Mouse (Mus musculus): ENCODE data around the gene Nova2. TPM values are rescaled to one million over a fixed set of nuclear protein-coding genes. Genes with fewer than 3 reads are reported as not detected.
A peak's percentile ranks its signal among the peaks of the same experiment; 100 is the strongest.

Nova2 gene
- total RNA-seq, 4 experiments from 2014 or later = 5.6 to 9.2 (median 7.1) TPM

DNA sequence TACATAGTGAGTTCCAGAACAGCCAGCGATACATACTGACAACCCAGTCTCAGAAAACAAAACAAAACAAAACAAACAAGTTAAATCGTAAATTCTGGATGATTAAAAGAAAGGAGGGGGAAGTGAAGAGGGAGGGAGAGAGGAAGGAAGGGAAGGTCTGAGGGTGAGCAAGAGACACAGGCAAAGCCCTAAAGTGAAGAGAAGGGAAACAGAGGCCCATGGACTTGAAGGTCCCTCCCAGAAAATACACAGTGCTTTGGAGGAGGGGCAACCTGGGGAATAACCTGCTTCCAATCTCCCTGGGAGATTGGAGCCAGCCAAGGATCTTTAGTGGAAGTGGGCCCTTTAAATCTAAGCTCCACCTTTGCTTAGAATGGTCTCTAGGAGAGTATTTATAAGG lies 61.4 kb downstream of the Nova2 start, which contains the start of gene Nanos2:
Gene Nanos2, plus strand, starts transcription at position 301 of the 400 bp plus-strand sequence.
- DNase-seq = no peak

- no peak for DNase-seq
Observed at GRCm38 (mm10) chr7:18987747-18988146, 62.1 kb downstream of the Nova2 start.

DNA sequence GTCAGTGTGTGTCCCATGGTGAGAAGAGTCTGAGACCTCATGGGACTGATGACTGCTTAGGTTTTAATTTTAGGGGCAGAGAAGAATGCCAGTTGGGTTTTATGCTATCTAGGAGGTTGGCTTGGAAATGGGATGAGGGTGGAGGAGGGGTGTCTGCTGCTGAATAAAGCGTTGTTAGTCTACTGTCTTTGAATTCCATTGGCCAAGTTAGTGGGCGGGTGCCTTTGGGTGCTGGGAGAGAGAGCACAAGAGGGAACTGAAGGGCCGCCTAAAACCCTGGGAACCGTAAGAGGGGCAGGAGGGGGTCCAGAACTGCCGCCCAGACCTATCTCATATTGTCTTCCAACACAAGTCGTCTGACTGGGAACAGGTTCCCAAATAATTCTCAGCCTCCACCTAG lies 63.1 kb downstream of the Nova2 start:
- no peak for DNase-seq

DNA sequence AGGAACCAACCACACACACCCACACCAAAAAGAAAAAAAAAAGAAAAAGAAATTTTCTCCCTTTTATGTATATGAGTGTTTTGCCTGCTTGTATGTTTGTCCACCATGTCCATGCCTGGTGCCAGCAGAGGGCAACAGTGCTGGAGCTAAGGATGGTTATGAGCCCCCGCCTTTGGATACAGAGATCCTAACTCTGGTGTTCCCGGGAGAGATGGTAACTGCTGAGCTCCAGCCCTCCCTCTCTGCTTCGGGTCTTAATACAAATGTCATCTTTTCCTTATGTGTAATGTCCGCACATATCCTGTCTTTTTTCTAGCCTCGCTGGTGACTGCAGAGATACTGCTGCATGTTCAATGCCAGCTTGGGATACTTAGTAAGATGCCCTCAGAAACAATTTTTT lies 64.3 kb downstream of the Nova2 start:
- DNase-seq = no peak

DNA sequence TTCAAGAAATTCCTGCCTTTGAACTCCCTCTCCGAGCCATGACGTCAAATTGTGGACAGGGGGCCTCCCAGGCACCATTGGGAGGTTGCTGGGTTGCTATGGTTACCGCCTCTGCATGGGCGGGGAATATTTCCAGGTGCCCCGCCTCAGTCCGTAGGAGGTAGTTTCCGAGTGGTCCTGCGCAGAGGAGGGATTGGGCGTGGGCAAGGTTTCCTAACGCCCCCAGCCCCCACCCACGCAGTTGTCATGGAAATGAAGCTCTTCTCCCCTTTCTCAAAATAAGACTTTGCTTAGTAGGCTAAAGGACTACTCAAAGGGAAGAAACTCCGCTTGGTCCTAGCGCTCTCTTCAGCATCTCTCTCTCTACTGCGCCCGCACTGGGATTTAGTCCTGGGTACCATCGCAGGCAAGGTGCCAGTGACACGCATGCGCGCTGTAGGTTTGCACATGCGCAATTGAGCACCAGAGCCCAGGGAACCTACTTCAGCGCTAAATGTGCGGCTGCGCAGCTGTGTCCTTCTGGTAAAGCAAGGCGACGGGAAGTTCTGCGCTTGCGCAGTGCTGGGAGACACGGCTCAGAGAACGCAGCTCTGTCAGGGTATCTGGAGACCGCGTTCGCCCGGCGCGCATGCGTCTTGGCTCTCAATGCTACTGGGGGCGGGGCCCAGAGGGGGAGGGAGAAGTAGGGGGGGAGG lies 65.1 kb downstream of the Nova2 start, which contains the start of gene Mypop:
Gene Mypop, plus strand, starts transcription at position 645 of the 695 bp plus-strand sequence.
- DNase-seq = peak; percentile 100

- DNase-seq = no peak
Observed at GRCm38 (mm10) chr7:18991660-18992293, 66.1 kb downstream of the Nova2 start.

DNA sequence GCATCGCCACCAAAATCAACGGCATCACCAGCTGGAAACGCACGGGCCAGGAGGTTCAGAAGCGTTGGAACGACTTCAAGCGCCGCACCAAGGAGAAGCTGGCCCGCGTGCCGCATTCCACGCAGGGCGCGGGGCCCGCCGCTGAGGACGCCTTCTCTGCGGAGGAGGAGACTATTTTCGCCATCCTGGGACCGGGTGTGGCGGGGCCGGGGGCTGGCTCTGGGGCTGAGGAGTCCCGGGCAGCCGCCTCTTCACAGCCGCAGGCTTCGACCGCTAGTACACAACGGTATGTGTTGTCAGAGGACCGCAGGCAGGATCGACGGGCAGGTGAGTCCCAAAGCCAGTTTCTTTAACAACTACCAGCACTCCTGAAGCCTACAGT lies 66.6 kb downstream of the Nova2 start:
- DNase-seq = no peak

GRCm38 (mm10) chr7:18993036-18993435 lies 67.3 kb downstream of the Nova2 start:
- no peak for DNase-seq

- DNase-seq = no peak
Observed at GRCm38 (mm10) chr7:18998835-18999234, 73.1 kb downstream of the Nova2 start.

DNA sequence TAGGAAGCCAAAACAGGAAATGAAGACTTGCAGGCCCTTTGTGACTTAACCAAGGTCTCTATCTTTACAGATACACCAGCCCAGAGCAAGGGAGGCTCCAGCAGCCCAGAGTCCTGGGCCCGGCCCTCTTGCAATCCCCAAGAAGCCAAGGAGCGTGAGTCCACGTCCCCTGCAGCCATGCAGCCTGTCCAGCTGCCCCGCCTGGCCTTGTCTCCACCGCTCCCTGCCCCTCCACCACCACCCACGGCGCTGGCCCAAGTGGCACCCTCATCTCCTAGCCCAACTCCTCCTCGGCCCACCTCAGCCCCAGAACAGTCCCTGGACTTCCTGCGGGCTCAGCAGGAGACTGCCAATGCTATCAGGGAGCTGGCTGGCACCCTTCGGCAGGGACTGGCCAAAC lies 74.7 kb downstream of the Nova2 start:
- DNase-seq = no peak

DNA sequence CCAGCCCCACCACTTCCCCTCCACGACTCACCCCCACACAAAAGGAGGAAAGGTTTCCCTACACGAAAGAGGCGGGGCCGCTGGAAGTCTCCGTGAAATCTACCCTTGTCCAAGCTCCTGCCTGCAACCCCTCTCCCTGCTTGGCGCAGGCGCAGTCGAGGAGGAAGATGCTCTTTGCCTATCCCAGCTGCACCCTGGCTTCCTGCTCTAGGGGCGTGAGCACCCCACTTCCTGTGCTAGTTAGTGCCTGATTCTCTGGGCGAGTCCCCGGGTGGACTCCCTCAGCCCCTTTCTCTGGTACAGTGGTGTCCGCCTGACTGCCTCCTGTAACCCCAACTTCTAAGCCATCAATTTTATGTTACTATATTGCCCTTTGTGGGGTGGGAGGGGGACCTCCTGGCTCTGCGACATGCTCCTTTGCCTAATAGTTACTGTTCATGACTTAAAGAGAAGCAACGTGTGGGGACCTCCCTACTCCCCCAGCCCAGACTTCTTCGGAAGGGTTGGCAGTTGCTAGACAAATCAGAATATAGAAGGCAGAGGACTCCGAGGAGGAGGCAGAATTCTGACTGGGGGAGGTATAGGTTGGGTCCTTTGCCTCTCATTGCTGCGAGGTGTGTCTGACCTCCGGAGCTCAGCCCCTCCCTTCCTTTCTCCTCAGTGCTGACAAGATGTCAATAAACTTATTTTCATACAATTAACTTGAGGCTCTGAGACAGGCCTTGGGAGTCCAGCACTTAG lies 75.5 kb downstream of the Nova2 start:
- peak; percentile 61 for DNase-seq

DNA sequence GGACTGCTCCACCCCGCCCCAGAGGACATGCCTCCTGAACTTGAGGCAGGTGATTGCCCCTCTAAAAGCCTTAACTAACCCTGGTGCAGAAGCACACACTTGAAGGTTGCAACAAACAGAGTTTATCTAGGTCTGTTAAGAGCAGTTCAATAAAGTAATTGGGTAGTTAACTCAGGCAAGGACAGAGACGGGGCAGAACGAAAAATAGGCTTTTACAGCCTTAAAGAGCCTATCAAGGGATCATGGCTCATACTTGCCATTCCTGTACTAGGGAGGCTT lies 76.1 kb downstream of the Nova2 start:
- no peak for DNase-seq

DNA sequence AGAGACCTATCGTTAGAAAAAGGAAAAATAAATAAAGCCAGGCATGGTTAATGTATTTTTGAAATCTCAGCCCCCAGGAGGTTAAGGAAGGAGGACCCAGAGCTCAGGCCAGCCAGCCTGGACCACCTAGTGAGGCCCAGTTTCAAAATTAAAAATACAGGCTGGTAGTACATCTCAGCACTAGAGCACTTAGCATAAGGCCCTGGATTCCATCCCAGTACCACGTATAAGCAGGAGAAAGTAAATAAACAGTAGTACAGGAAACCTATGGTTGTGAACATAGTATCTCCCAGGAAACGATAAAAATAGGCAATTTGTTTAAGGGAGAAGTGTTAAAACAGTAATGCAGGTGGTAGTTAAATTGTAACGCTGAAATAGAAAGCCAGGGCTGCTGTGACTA lies 76.4 kb downstream of the Nova2 start:
- DNase-seq = no peak

DNA sequence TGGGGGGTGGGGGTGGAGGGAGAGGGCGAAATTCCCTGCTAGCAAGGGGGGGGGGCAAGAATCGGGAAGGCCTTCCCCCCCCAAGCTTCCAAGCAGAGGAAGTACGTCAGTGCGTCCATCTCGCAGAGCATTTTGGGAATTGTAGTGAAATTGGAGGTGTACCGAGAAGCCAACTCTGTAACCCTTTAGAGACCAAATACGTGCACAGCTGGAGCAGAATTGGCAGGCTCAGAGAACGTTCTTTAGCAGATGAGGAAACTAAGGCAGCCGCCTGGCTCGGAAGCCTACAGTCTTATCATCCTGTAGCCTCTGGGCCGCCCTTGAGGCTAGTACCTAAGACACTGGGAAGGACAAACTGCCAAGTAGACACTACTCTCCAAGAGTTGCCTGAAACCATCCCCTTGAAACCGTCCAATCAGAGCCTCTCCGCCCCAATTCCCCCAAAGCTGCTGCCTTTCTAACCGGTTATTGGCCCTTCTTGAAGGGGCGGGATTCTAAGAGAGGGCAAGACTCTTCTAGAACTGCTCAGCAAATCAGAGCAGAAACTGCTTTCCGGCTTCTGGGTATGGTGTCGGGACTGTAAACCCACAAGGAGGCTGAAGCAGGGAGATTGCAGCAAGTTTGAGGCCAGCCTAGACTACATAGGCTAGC lies 77.3 kb downstream of the Nova2 start:
- peak; percentile 74 for DNase-seq

- DNase-seq = peak; percentile 93
Observed at GRCm38 (mm10) chr7:19003902-19004630, 78.4 kb downstream of the Nova2 start, which contains the start of gene Irf2bp1. Irf2bp1 (plus strand) TSS chr7:19004044.

DNA sequence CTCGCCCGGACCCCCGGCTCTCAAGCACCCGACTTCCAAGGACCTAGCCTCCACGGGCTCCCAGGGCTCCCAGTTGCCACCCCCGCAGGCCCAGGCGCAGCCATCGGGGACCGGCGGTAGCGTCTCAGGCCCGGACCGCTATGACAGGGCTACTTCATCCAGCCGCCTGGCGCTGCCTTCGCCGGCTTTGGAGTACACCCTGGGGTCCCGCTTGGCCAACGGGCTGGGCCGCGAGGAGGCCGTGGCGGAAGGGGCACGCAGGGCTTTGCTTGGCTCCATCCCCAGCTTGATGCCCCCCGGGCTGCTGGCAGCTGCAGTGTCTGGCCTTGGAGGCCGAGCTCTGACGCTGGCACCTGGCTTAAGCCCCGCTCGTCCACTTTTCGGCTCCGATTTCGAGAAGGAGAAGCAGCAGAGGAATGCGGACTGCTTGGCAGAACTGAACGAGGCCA lies 79.0 kb downstream of the Nova2 start:
- DNase-seq = peak; percentile 45

DNA sequence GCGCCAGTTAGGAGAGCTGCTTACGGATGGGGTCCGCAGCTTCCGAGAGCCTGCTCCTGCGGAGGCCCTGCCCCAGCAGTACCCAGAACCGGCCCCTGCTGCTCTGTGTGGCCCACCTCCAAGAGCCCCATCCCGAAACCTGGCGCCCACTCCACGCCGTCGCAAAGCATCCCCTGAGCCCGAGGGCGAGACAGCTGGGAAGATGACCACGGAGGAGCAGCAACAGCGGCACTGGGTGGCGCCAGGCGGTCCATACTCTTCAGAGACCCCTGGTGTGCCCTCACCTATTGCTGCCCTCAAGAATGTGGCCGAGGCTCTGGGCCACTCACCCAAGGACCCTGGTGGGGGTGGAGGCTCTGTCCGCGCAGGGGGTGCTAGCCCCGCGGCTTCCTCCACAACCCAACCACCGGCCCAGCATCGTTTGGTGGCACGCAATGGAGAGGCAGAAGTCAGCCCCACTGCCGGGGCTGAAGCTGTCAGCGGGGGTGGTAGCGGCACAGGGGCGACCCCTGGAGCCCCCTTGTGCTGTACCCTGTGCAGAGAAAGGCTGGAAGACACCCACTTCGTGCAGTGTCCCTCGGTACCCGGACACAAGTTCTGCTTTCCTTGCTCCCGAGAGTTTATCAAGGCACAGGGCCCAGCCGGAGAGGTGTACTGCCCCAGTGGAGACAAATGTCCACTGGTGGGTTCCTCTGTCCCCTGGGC lies 79.9 kb downstream of the Nova2 start:
- DNase-seq = no peak

GRCm38 (mm10) chr7:19006476-19006875 lies 80.8 kb downstream of the Nova2 start:
- peak; percentile 72 for DNase-seq

GRCm38 (mm10) chr7:19007026-19007977 lies 81.6 kb downstream of the Nova2 start:
- DNase-seq = no peak

DNA sequence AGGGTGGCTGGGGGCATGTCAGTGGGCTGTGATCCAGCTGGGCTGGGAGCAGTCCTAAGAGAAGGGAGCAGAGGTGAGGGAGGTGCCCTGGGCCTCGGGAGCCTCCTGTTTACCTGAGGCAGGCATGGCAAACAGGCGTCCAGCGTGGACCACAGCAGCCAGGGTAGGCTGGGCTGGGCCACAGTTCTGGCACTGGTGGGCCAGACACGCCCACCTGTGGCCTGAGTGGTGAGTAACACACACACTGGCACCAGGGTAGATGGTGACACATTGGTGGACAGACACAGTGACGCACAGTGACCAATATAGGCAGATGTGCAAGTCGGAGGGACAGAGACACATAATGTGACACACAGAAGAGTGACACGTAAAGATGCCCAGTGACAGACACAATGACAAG lies 84.9 kb downstream of the Nova2 start:
- DNase-seq = no peak
